Mouse (Mus musculus): ENCODE data around the gene Aloxe3. TPM values are rescaled to one million over a fixed set of nuclear protein-coding genes. Genes with fewer than 3 reads are reported as not detected.

Aloxe3 gene
- 2.3 and 2.7 TPM in 2 replicates for polyA plus RNA-seq (2012; rRNA removed)

GRCm38 (mm10) chr11:69125852-69125918 lies at the start of gene Aloxe3:
TSS of gene Aloxe3 (plus strand) at chr11:69125896.

GRCm38 (mm10) chr11:69088103-69088855 lies 37.4 kb upstream of the Aloxe3 start, which contains the start of gene Vamp2:
TSS of gene Vamp2 (plus strand) at chr11:69088490.

GRCm38 (mm10) chr11:69094697-69095429 lies 30.8 kb upstream of the Aloxe3 start, which contains the start of gene Per1:
TSS of gene Per1 (plus strand) at chr11:69095217.

GRCm38 (mm10) chr11:69120221-69121000 lies 5.3 kb upstream of the Aloxe3 start, which contains the start of gene Hes7:
TSS of gene Hes7 (plus strand) at chr11:69120404.

GRCm38 (mm10) chr11:69122336-69122951 lies 3.3 kb upstream of the Aloxe3 start, which contains the start of gene 9130213A22Rik:
TSS of gene 9130213A22Rik (minus strand) at chr11:69122589.

GRCm38 (mm10) chr11:69156800-69157199 lies 31.1 kb downstream of the Aloxe3 start, which contains the start of gene Alox12b:
TSS of gene Alox12b (plus strand) at chr11:69156989.

GRCm38 (mm10) chr11:69197743-69198142 lies 72.0 kb downstream of the Aloxe3 start, which contains the start of gene Alox8:
TSS of gene Alox8 (minus strand) at chr11:69197843.

Other genes starting within 250 kb of the Aloxe3 start
- 0.05 and 0.09 TPM in 2 replicates for gene Rnf222, start 237.3 kb upstream of the Aloxe3 start, polyA plus RNA-seq (2012; rRNA removed)
- 2,655 and 2,766 TPM in 2 replicates for gene Rpl26, start 224.3 kb upstream of the Aloxe3 start, polyA plus RNA-seq (2012; rRNA removed)
- 3.6 and 4.4 TPM in 2 replicates for gene Odf4, start 198.8 kb upstream of the Aloxe3 start, polyA plus RNA-seq (2012; rRNA removed)
- 25.8 and 37.0 TPM in 2 replicates for gene Arhgef15, start 168.4 kb upstream of the Aloxe3 start, polyA plus RNA-seq (2012; rRNA removed)
- gene Slc25a35, start 157.8 kb upstream of the Aloxe3 start, polyA plus RNA-seq (2012; rRNA removed), result 2.8 and 4.0 TPM in 2 replicates
- gene Rangrf, start 150.7 kb upstream of the Aloxe3 start, polyA plus RNA-seq (2012; rRNA removed), result 28.5 and 29.6 TPM in 2 replicates
- 22.2 and 22.3 TPM in 2 replicates for gene Pfas, start 117.4 kb upstream of the Aloxe3 start, polyA plus RNA-seq (2012; rRNA removed)
- 113 and 118 TPM in 2 replicates for gene Ctc1, start 110.0 kb upstream of the Aloxe3 start, polyA plus RNA-seq (2012; rRNA removed)
- 64.2 and 75.8 TPM in 2 replicates for gene Aurkb, start 80.2 kb upstream of the Aloxe3 start, polyA plus RNA-seq (2012; rRNA removed)
- gene Borcs6, start 66.2 kb upstream of the Aloxe3 start, polyA plus RNA-seq (2012; rRNA removed), result 18.7 and 19.3 TPM in 2 replicates
- 28.7 and 30.3 TPM in 2 replicates for gene Tmem107, start 55.1 kb upstream of the Aloxe3 start, polyA plus RNA-seq (2012; rRNA removed)
- gene Vamp2, start 37.4 kb upstream of the Aloxe3 start, polyA plus RNA-seq (2012; rRNA removed), result 230 and 263 TPM in 2 replicates
- 11.7 and 14.5 TPM in 2 replicates for gene Per1, start 30.7 kb upstream of the Aloxe3 start, polyA plus RNA-seq (2012; rRNA removed)
- gene Hes7, start 5.5 kb upstream of the Aloxe3 start, polyA plus RNA-seq (2012; rRNA removed), result 0.32 and 0.58 TPM in 2 replicates
- 0.36 and 0.44 TPM in 2 replicates for gene 9130213A22Rik, start 3.3 kb upstream of the Aloxe3 start, polyA plus RNA-seq (2012; rRNA removed)
- 0.11 and 0.23 TPM in 2 replicates for gene Alox12b, start 31.1 kb downstream of the Aloxe3 start, polyA plus RNA-seq (2012; rRNA removed)
- gene Alox8, start 71.9 kb downstream of the Aloxe3 start, polyA plus RNA-seq (2012; rRNA removed), result 0.02 and 0.25 TPM in 2 replicates
- 0.18 and 0.24 TPM in 2 replicates for gene Gucy2e, start 111.1 kb downstream of the Aloxe3 start, polyA plus RNA-seq (2012; rRNA removed)
- gene Cntrob, start 197.9 kb downstream of the Aloxe3 start, polyA plus RNA-seq (2012; rRNA removed), result 51.8 and 63.1 TPM in 2 replicates
- 148 and 155 TPM in 2 replicates for gene Trappc1, start 198.1 kb downstream of the Aloxe3 start, polyA plus RNA-seq (2012; rRNA removed)
- gene Kcnab3, start 200.4 kb downstream of the Aloxe3 start, polyA plus RNA-seq (2012; rRNA removed), result 8.7 and 9.2 TPM in 2 replicates
- 88.1 and 91.3 TPM in 2 replicates for gene Rnf227, start 214.6 kb downstream of the Aloxe3 start, polyA plus RNA-seq (2012; rRNA removed)
- 342 and 343 TPM in 2 replicates for gene Chd3, start 243.5 kb downstream of the Aloxe3 start, polyA plus RNA-seq (2012; rRNA removed)

Data from central nervous system, embryonic 14 days (tissue).